Mouse (Mus musculus) lung, adult 2 months (tissue): ENCODE measurements at regions not wholly inside any gene's neighbourhood (a gene's known extent, or its start where the extent isn't known, plus 50 kb on each side); places are given as distances from the start of the nearest gene placed in this dataset.

Experiments
- CTCF ChIP-seq: fragments of 200-500 bp; IDR thresholded peaks from 2 replicates; pipeline ENCODE4 v1.5.1; 2011; ENCODE audit warnings: mild to moderate bottlenecking, low read length, control low read depth; ENCODE audit not compliant: insufficient read depth
- POLR2A ChIP-seq: fragments of 200-500 bp; IDR thresholded peaks from 2 replicates; pipeline ENCODE4 v1.6.1; 2011; ENCODE audit warnings: low read depth, mild to moderate bottlenecking, control low read depth, low read length, borderline replicate concordance; ENCODE audit errors: extremely low read depth

DNA sequence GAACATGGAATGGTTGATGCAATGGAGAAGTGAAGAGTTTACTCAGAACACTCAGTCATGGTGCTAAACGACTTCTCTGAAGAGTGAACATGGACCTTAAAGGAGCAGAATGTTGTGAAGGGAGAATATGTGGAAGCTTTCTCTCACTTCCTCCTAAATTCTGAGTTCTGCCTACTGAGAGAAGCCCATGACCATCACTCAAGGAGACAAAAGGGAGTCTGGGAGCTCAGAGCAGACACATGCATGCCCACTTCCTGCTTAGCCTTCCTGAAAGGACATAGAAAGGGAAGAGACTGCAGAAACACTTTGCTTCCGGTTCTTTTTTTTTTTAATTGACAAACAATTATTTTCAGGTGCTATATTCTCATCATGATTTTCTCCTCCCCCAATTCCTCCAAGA lies 166.1 kb upstream of the Prkcq start:
- TF ChIP-seq CTCF = no peak
- no peak for TF ChIP-seq POLR2A
